Mouse (Mus musculus): ENCODE measurements around the gene Gm40460. TPM values are rescaled to one million over a fixed set of nuclear protein-coding genes. Genes with fewer than 3 reads are reported as not detected.

The Gm40460 gene
- polyA plus RNA-seq (2015; fragmentation: Illumina TruSeq; extraction: RNeasy Lipid Tissue Mini Kit (QIAGEN cat#74804); ENCODE audit: insufficient read depth, low read depth, low replicate concordance), result not detected

GRCm38 (mm10) chr7:142240978-142241377 is at the start of gene Gm40460:
Gene Gm40460 (minus strand): TSS chr7:142241078.

GRCm38 (mm10) chr7:142274263-142274662 is 33.4 kb upstream of the Gm40460 start, which contains the start of gene Gm4559:
Gene Gm4559 (minus strand): TSS chr7:142274363.

GRCm38 (mm10) chr7:142258254-142258653 is 17.4 kb upstream of the Gm40460 start, which contains the start of gene Gm2431:
Gene Gm2431 (minus strand): TSS chr7:142258354.

GRCm38 (mm10) chr7:142229871-142230270 is 11.0 kb downstream of the Gm40460 start, which contains the start of gene Krtap5-5:
Gene Krtap5-5 (minus strand): TSS chr7:142229971.

GRCm38 (mm10) chr7:142211559-142211958 is 29.3 kb downstream of the Gm40460 start, which contains the start of gene Gm7579:
Gene Gm7579 (plus strand): TSS chr7:142211859.

GRCm38 (mm10) chr7:142201064-142201463 is 39.8 kb downstream of the Gm40460 start, which contains the start of gene Krtap5-3:
Gene Krtap5-3 (plus strand): TSS chr7:142201364.

Other genes starting within 250 kb of the Gm40460 start
- gene Mob2, start 180.0 kb downstream of the Gm40460 start, polyA plus RNA-seq (2015; fragmentation: Illumina TruSeq; extraction: RNeasy Lipid Tissue Mini Kit (QIAGEN cat#74804); ENCODE audit: insufficient read depth, low read depth, low replicate concordance), result 23.7 TPM
- 2.1 TPM for gene Dusp8, start 145.2 kb downstream of the Gm40460 start, polyA plus RNA-seq (2015; fragmentation: Illumina TruSeq; extraction: RNeasy Lipid Tissue Mini Kit (QIAGEN cat#74804); ENCODE audit: insufficient read depth, low read depth, low replicate concordance)
- not detected for gene Gm45618, start 120.3 kb downstream of the Gm40460 start, polyA plus RNA-seq (2015; fragmentation: Illumina TruSeq; extraction: RNeasy Lipid Tissue Mini Kit (QIAGEN cat#74804); ENCODE audit: insufficient read depth, low read depth, low replicate concordance)
- gene Gm39115, start 105.0 kb downstream of the Gm40460 start, polyA plus RNA-seq (2015; fragmentation: Illumina TruSeq; extraction: RNeasy Lipid Tissue Mini Kit (QIAGEN cat#74804); ENCODE audit: insufficient read depth, low read depth, low replicate concordance), result not detected
- gene Gm45337, start 96.5 kb downstream of the Gm40460 start, polyA plus RNA-seq (2015; fragmentation: Illumina TruSeq; extraction: RNeasy Lipid Tissue Mini Kit (QIAGEN cat#74804); ENCODE audit: insufficient read depth, low read depth, low replicate concordance), result not detected
- not detected for gene Gm29735, start 84.0 kb downstream of the Gm40460 start, polyA plus RNA-seq (2015; fragmentation: Illumina TruSeq; extraction: RNeasy Lipid Tissue Mini Kit (QIAGEN cat#74804); ENCODE audit: insufficient read depth, low read depth, low replicate concordance)
- gene Gm4553, start 75.3 kb downstream of the Gm40460 start, polyA plus RNA-seq (2015; fragmentation: Illumina TruSeq; extraction: RNeasy Lipid Tissue Mini Kit (QIAGEN cat#74804); ENCODE audit: insufficient read depth, low read depth, low replicate concordance), result not detected
- not detected for gene Krtap5-2, start 65.1 kb downstream of the Gm40460 start, polyA plus RNA-seq (2015; fragmentation: Illumina TruSeq; extraction: RNeasy Lipid Tissue Mini Kit (QIAGEN cat#74804); ENCODE audit: insufficient read depth, low read depth, low replicate concordance)
- gene Gm10153, start 50.7 kb downstream of the Gm40460 start, polyA plus RNA-seq (2015; fragmentation: Illumina TruSeq; extraction: RNeasy Lipid Tissue Mini Kit (QIAGEN cat#74804); ENCODE audit: insufficient read depth, low read depth, low replicate concordance), result not detected
- not detected for gene Krtap5-3, start 39.7 kb downstream of the Gm40460 start, polyA plus RNA-seq (2015; fragmentation: Illumina TruSeq; extraction: RNeasy Lipid Tissue Mini Kit (QIAGEN cat#74804); ENCODE audit: insufficient read depth, low read depth, low replicate concordance)
- not detected for gene Gm7579, start 29.2 kb downstream of the Gm40460 start, polyA plus RNA-seq (2015; fragmentation: Illumina TruSeq; extraction: RNeasy Lipid Tissue Mini Kit (QIAGEN cat#74804); ENCODE audit: insufficient read depth, low read depth, low replicate concordance)
- gene Krtap5-5, start 11.1 kb downstream of the Gm40460 start, polyA plus RNA-seq (2015; fragmentation: Illumina TruSeq; extraction: RNeasy Lipid Tissue Mini Kit (QIAGEN cat#74804); ENCODE audit: insufficient read depth, low read depth, low replicate concordance), result not detected
- gene Gm2431, start 17.3 kb upstream of the Gm40460 start, polyA plus RNA-seq (2015; fragmentation: Illumina TruSeq; extraction: RNeasy Lipid Tissue Mini Kit (QIAGEN cat#74804); ENCODE audit: insufficient read depth, low read depth, low replicate concordance), result not detected
- gene Gm4559, start 33.3 kb upstream of the Gm40460 start, polyA plus RNA-seq (2015; fragmentation: Illumina TruSeq; extraction: RNeasy Lipid Tissue Mini Kit (QIAGEN cat#74804); ENCODE audit: insufficient read depth, low read depth, low replicate concordance), result not detected
- gene Krtap5-1, start 56.0 kb upstream of the Gm40460 start, polyA plus RNA-seq (2015; fragmentation: Illumina TruSeq; extraction: RNeasy Lipid Tissue Mini Kit (QIAGEN cat#74804); ENCODE audit: insufficient read depth, low read depth, low replicate concordance), result not detected
- not detected for gene Krtap5-4, start 62.5 kb upstream of the Gm40460 start, polyA plus RNA-seq (2015; fragmentation: Illumina TruSeq; extraction: RNeasy Lipid Tissue Mini Kit (QIAGEN cat#74804); ENCODE audit: insufficient read depth, low read depth, low replicate concordance)
- not detected for gene Ifitm10, start 132.7 kb upstream of the Gm40460 start, polyA plus RNA-seq (2015; fragmentation: Illumina TruSeq; extraction: RNeasy Lipid Tissue Mini Kit (QIAGEN cat#74804); ENCODE audit: insufficient read depth, low read depth, low replicate concordance)
- not detected for gene Gm49369, start 141.6 kb upstream of the Gm40460 start, polyA plus RNA-seq (2015; fragmentation: Illumina TruSeq; extraction: RNeasy Lipid Tissue Mini Kit (QIAGEN cat#74804); ENCODE audit: insufficient read depth, low read depth, low replicate concordance)
- gene Ctsd, start 147.0 kb upstream of the Gm40460 start, polyA plus RNA-seq (2015; fragmentation: Illumina TruSeq; extraction: RNeasy Lipid Tissue Mini Kit (QIAGEN cat#74804); ENCODE audit: insufficient read depth, low read depth, low replicate concordance), result 108 TPM
- not detected for gene Syt8, start 193.8 kb upstream of the Gm40460 start, polyA plus RNA-seq (2015; fragmentation: Illumina TruSeq; extraction: RNeasy Lipid Tissue Mini Kit (QIAGEN cat#74804); ENCODE audit: insufficient read depth, low read depth, low replicate concordance)
- gene Tnni2, start 200.7 kb upstream of the Gm40460 start, polyA plus RNA-seq (2015; fragmentation: Illumina TruSeq; extraction: RNeasy Lipid Tissue Mini Kit (QIAGEN cat#74804); ENCODE audit: insufficient read depth, low read depth, low replicate concordance), result not detected
- gene Lsp1, start 219.7 kb upstream of the Gm40460 start, polyA plus RNA-seq (2015; fragmentation: Illumina TruSeq; extraction: RNeasy Lipid Tissue Mini Kit (QIAGEN cat#74804); ENCODE audit: insufficient read depth, low read depth, low replicate concordance), result 26.2 TPM